Mouse (Mus musculus) C2C12 (cell line): ENCODE data around the gene Hpca. TPM values are rescaled to one million over a fixed set of nuclear protein-coding genes. Genes with fewer than 3 reads are reported as not detected.

ENCODE experiments used
- H3K27me3 ChIP-seq: one replicate; pipeline ENCODE4 v1.6.1; 2011; ENCODE audit not compliant: control insufficient read depth, insufficient read depth, insufficient read length
- H3K36me3 ChIP-seq: one replicate; pipeline ENCODE4 v1.6.1; 2011; ENCODE audit not compliant: control insufficient read depth, insufficient read depth
- H3K4me3 ChIP-seq: one replicate; pipeline ENCODE4 v1.5.1; 2011; ENCODE audit warnings: mild to moderate bottlenecking, control low read depth; ENCODE audit not compliant: poor library complexity, insufficient read depth, severe bottlenecking
- H3K79me2 ChIP-seq: one replicate; pipeline ENCODE4 v1.6.1; 2011; ENCODE audit not compliant: control insufficient read depth, insufficient read depth
- H3K79me3 ChIP-seq: one replicate; pipeline ENCODE4 v1.6.1; 2011; ENCODE audit warnings: low read depth, control low read depth
- H3ac ChIP-seq: one replicate; pipeline ENCODE3; 2011; ENCODE audit warnings: low read depth; ENCODE audit not compliant: control insufficient read depth, insufficient read length
- CEBPB ChIP-seq: IDR thresholded peaks from one replicate; pipeline ENCODE4 v1.6.1; 2011; ENCODE audit warnings: low read depth, mild to moderate bottlenecking, control low read depth, moderate library complexity
- CTCF ChIP-seq: IDR thresholded peaks from one replicate; pipeline ENCODE4 v1.5.1; 2011; ENCODE audit not compliant: control insufficient read depth, insufficient read depth, insufficient read length
- FOSL1 ChIP-seq: IDR thresholded peaks from one replicate; pipeline ENCODE4 v1.8.0; 2011; ENCODE audit warnings: mild to moderate bottlenecking, low read length; ENCODE audit not compliant: poor library complexity, insufficient read depth, severe bottlenecking
- MAX ChIP-seq: IDR thresholded peaks from one replicate; pipeline ENCODE4 v1.6.1; 2011; ENCODE audit warnings: mild to moderate bottlenecking, control low read depth
- MYOD1 ChIP-seq: IDR thresholded peaks from one replicate; pipeline ENCODE4 v1.6.1; 2011; ENCODE audit warnings: low read depth; ENCODE audit not compliant: control insufficient read depth, insufficient read length
- MYOG ChIP-seq: IDR thresholded peaks from one replicate; pipeline ENCODE4 v1.6.1; 2011; ENCODE audit not compliant: control insufficient read depth, insufficient read length; ENCODE audit errors: extremely low read depth
- USF1 ChIP-seq: IDR thresholded peaks from one replicate; pipeline ENCODE4 v1.6.1; 2011; ENCODE audit warnings: low read depth, mild to moderate bottlenecking, control low read depth, moderate library complexity
- polyA plus RNA-seq: library from polyadenylated mRNA; unstranded; fragments of >200 nt; fragmentation: generic; extraction: Trizol; gene quantifications from one replicate; pipeline ENCODE4 v1.2.1, GENCODE M21; 2012; ENCODE audit warnings: missing spikeins

The Hpca gene
- polyA plus RNA-seq, 1 experiment = not detected

DNA sequence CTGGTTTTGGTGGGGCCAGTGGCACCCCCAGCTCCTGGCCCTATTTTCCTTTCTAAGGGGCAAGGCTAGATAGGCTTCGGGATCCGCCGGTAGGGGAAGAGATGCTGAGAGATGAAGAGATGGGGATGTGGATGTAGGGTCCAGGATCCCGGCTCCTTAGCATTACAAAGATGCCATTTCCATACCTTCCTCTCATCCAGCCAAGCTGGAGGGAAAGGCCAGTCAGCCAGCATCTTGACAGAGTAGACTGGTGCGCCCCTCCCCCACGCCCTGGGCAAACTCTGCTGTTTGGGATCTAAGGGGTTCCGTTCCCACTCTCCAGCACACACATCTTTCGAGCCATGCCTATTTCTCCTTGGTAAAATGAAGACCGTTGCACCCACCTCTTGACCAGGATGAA lies 15.8 kb downstream of the Hpca start:
- Histone ChIP-seq H3ac (no peak overlapping the region), H3K79me2 (no peaks in the 10 kb centered on the region), H3K79me3 (no peaks in the 10 kb centered on the region), H3K36me3 (no peaks in the 10 kb centered on the region), H3K27me3 (no peaks in the 10 kb centered on the region), H3K4me3 (no peak overlapping the region)
- TF ChIP-seq MAX = no peak

DNA sequence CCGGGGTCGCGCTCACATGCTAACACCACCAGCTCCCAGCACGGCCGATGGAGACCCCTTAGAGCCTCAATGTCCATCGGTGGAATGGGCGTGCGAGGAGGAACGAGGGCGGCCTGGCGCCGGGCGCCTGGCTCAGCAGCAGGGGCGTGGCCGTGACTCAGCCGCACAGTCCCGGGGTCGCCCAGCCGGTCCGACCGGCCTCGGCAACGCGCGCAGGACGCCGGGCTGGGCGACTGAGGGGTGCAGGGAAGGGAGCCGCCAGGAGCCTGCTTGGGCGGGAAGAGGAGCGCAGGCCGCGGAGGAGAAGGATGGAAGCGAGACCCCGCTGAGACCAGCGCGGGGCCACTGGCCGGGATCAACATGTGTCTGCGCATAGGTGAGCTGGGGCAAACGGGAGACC lies 16.5 kb downstream of the Hpca start, which contains the start of gene Tmem54:
Gene Tmem54 (plus strand): TSS at position 193 of the 400 bp plus-strand sequence.
- TF ChIP-seq FOSL1 (no peak), MYOD1 (no peak), MYOG (no peak), USF1 (no peak), MAX (no peak), CEBPB (no peak), CTCF (no peak)
- Histone ChIP-seq H3ac (no peak within 1 kb of the TSS), H3K79me3 (no peaks in the 10 kb centered on the region), H3K79me2 (no peaks in the 10 kb centered on the region), H3K4me3 (no peak within 1 kb of the TSS), H3K27me3 (no peaks in the 10 kb centered on the region), H3K36me3 (no peaks in the 10 kb centered on the region)

DNA sequence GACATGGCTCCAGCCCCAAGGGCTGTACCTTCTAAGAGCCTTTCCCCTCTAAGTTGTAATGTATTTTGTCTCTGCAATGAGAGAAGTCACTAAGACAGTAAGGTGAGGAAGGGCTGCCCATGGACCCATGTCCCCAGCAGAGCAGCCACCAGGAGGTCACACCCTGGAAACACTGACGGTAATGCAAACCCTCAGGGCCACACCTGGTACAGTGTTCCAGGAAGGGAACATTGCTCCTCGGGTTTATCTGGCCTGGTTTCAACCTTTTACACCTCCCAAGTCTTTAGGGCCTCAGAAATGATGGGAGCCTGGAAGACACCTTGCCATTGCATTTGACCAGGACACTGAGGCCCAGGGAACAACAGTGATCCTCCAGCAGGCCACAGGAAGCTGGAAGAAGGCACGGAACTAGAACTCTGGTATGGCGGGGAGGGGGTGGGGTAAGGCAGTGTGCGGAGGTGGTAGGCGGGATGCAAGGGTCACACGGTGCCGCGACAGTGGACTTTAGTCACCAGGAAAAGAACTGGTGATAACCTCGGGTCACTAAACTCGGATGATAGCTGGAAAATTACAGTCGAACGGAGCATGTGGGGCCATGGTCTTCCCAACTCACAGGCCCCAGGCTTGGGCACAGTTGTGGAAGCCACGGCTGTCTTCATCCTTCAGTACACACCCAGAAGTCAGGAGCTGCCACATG lies 19.6 kb downstream of the Hpca start:
- Histone ChIP-seq H3K36me3 (no peaks in the 10 kb centered on the region), H3ac (no peak overlapping the region), H3K79me3 (no peaks in the 10 kb centered on the region), H3K4me3 (no peak overlapping the region), H3K79me2 (no peaks in the 10 kb centered on the region), H3K27me3 (peaks cover 6% of the 10 kb centered on the region)
- TF ChIP-seq MYOD1 = no peak
- no peak for TF ChIP-seq MAX
- TF ChIP-seq CTCF = no peak
- TF ChIP-seq FOSL1 = no peak
- no peak for TF ChIP-seq MYOG
- no peak for TF ChIP-seq CEBPB
- no peak for TF ChIP-seq USF1

DNA sequence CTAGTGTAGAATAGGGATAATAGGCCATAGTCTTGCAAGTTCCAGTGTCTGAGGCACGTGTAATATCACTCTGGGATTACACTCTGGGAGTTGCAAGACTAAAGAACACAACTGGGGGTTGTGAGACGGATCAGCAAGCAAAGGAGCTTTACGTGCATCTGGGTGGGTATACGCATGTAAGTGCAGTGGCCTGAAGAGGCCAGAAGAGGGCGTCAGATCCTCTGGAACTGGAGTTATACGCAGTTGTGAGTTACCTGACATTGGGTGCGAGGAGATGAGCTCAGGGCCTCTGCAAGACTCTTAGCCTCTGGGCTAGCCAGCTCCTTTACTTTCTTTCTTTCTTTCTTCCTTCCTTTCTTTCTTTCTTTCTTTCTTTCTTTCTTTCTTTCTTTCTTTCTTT lies 24.8 kb downstream of the Hpca start:
- H3K79me3 ChIP-seq = no peaks in the 10 kb centered on the region
- peaks cover 6% of the 10 kb centered on the region for H3K27me3 ChIP-seq
- no peaks in the 10 kb centered on the region for H3K79me2 ChIP-seq
- TF ChIP-seq MAX (no peak), MYOD1 (no peak), CEBPB (no peak), FOSL1 (no peak), USF1 (no peak), MYOG (no peak), CTCF (no peak)
- no peak overlapping the region for H3ac ChIP-seq
- no peaks in the 10 kb centered on the region for H3K36me3 ChIP-seq
- H3K4me3 ChIP-seq = no peak overlapping the region

DNA sequence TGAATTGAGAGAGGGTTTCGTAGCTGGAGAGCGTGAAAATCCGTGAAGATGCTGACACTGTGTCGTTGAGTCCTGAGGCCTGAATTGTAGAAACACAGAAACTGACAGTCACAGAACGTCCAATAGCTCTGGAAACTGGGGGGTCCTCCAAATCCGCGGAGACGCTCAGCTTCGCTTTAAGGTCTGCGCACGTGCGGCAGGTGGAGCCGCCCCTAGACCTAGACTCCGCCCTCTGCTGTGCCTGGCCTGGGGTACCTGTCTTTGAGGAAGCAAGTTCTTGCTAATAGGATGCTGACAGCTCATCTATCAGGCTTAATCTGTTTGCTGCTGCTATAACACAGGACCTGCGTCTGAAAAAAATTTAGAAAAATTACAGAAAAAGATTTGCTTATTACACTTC lies 26.6 kb downstream of the Hpca start:
- Histone ChIP-seq H3K79me3 (no peaks in the 10 kb centered on the region), H3K79me2 (no peaks in the 10 kb centered on the region), H3K27me3 (peaks cover 6% of the 10 kb centered on the region), H3ac (no peak overlapping the region), H3K4me3 (no peak overlapping the region), H3K36me3 (no peaks in the 10 kb centered on the region)
- TF ChIP-seq MYOD1 (no peak), MYOG (no peak), CTCF (no peak), FOSL1 (no peak), CEBPB (no peak), USF1 (no peak), MAX (no peak)

DNA sequence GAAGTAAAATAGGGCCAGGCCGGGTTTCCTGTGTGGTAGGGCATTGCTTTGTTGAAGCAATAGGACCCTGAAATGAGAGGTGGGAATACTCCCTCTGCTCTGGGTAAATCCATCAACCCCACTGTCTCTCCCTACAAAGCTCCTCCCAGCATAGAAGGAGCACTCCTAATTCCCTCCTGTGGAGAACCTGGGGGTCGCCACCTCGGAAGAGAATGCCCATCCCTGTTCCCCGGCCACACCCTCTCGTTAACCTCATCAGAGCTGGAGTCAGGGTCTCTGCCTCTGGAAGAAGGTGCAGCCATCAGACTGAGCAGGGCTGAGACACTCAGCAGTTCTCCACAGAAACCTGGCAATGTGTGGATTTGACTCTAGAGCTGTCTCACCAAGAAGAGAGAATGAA lies 34.0 kb downstream of the Hpca start:
- Histone ChIP-seq H3K79me3 (no peaks in the 10 kb centered on the region), H3ac (no peak overlapping the region), H3K4me3 (no peak overlapping the region), H3K79me2 (no peaks in the 10 kb centered on the region), H3K36me3 (peaks cover 28% of the 10 kb centered on the region), H3K27me3 (no peaks in the 10 kb centered on the region)
- TF ChIP-seq MYOG = no peak
